Mouse (Mus musculus) cerebellum, adult (tissue): ENCODE results near the gene Ing1.

Experiments used
- ATAC-seq: cut with Nextera tagmentation; 2 replicates; pipeline ENCODE4 v1.9.2; 2017; ENCODE audit warnings: mild to moderate bottlenecking, moderate library complexity, mixed read lengths; ENCODE audit not compliant: insufficient number of reproducible peaks, low FRiP score, low TSS enrichment

Gene Ing1

DNA sequence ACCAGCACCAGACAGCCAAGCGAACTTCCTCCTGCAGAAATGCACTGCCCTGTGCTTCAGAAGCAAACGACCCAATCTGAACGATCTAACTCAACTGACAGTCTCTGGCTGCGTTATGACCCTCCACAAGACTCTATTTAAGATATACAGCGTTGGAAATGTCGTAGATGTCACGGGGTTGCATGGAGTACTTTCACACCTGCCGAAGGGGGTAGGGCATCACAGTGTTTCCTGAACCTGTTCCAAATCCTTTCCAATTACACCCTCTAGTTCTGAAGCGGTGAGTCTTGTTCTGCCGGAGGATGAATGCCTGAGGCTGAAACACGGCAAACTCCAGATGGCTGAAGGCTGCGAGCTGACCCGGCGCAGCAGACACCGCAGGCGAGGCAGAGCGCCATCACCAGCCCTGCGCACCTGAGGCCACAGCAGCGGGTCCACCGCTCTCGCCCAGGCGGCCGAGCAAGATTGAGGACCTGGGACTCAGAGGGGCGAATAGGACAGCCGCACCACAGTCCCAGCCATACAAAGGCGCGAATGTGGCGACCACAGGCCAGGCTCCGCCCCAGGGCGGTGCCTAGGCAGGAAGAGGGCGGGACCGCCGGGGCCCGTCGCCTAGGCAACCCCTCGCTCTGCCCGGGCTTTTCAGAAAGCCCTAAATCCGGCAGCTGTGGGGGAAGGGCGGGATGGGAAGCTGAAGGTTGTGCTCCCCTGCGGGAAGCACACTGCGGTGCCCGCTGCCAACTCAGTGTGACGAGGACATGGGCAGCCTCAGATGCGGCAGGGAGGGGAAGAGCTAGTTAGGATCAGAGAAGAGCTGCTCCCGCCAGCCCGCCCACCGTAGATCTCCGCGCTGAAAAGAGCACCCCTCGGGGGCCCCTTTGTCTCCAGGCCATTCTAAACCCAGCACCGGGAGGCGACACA, at the start of gene Ing1:
TSS of gene Ing1 (plus strand) at position 773 of the 921 bp plus-strand sequence.
- peak; percentile 54 for ATAC-seq

DNA sequence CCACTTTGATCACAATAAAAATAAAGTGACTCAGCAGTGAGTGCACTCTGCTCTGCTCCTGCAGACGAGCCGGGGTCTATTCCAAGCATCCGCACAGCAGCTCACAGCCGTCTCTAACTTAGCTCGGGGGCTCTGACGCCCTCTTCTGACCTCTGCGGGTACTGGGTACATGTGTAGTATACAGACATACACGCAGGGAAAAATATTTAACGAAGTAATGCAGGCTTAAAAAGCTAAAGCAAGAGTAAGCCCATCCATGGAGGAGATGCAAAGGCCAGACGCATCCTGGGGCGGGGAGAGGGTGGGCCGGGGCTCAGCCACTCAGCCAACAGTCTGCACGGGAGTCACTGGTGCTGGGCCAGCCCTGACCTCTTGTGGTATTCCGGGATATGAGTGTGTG, 49.3 kb upstream of the Ing1 start:
- ATAC-seq = no peak

DNA sequence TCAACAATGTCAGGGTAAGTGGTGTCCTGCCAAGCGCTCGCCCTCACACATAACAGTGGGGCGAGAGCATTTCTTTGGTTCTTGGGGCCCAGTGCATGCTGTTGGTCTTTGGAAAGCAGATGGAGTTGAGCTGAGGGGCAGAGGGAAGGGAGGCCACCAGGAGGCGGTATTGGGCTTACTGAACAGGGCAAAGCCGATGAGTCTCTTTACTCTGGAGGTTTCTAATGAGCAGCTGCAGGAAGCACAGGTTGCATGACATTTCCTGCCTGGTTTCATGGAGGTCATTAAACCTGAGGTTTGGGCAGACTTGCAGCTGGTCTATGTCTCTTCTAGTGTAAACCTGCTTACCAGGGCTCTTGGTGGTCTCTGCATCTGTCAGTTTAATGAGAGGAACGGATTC, 48.6 kb upstream of the Ing1 start:
- no peak for ATAC-seq

DNA sequence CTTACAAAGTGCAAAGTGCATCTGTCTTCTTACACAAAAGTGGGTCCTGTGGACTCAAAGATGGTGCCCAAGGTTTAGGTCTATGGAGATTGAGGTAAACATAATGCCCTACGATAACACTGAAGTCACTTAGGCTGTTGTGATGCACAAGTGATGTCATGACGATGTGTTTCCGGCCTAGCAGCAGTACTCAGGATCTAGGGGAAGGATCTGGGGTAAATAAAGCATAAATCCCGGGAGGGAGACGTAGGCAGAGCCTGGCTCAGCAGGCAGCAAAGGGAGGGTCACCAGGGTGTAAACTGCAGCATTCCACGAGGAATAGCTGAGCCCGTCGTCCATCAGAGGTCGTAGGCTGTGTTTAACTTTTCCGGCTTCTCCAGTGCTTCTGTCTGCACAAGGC, 46.5 kb upstream of the Ing1 start:
- ATAC-seq = no peak

DNA sequence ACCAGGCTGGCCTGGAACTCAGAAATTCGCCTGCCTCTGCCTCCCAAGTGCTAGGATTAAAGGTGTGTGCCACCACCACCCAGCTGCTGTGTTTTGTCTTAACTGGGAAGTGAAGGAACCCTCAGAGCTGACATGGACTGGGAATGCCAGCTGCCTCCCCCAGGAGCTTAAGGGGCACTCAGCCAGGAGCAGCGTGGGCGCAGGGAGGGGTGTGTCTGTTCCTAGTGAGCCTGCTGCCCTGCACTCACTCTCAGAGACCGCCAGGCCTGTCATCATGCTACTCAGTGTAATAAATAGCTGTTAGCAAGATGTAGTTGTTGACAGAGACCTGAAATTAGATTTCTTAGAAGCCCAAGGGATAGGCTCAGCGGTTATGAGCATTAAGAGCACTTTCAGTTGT, 44.4 kb upstream of the Ing1 start:
- no peak for ATAC-seq

DNA sequence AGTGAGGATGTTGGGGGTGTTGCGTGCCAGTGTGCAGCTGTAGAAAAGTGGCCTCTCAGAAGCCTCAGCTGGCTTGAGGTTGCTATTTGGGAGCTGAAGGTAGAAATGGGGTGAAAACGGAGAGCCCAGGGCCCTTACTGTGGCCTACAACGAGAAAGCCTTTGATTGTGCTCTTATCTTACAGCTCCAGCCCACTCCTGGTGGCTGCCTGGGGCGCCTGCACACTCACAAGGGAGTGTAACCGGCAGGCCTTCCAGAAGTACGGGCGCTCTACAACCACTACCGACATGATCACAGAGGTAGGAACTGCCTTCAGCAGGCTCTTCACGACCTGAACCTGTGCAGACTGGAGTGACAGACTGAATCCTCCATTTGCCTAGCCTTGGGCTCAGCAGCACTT, 42.7 kb upstream of the Ing1 start:
- no peak for ATAC-seq

DNA sequence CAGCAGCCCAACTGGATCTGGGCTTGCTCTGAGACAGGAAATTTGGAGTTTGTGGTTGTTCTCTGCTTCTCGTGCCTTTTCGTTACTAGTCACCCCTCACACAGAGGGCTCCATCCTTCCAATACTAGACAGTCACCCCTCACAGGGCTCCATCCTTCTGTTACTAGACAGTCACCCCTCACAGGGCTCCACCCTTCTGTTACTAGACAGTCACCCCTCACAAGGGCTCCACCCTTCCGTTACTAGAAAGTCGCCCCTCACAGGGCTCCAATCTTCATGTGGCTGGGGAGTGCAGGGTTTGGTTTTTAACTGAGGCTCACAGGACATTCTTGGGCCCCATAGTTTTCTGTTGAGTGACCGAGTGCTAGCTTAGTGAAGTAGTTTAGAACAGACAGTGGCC, 42.1 kb upstream of the Ing1 start:
- no peak for ATAC-seq

DNA sequence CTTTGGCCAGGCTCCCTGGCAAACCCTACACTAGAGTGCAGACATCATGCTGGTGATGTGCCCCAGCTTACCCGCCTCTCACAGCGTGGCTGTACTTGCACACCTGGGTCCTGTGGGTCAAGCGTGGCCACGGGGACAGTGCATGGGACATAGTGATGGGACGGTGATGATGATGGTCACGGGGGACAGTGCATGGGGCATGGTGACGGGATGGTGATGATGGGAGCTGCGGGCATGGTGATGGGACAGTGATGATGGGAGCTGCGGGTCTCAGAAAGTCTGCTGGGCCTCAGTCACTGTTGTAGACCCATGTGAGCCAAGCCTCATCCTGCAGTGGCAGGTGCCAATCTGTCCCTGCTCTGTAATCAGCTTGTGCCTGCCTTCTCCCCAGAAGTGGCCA, 39.1 kb upstream of the Ing1 start:
- ATAC-seq = no peak

DNA sequence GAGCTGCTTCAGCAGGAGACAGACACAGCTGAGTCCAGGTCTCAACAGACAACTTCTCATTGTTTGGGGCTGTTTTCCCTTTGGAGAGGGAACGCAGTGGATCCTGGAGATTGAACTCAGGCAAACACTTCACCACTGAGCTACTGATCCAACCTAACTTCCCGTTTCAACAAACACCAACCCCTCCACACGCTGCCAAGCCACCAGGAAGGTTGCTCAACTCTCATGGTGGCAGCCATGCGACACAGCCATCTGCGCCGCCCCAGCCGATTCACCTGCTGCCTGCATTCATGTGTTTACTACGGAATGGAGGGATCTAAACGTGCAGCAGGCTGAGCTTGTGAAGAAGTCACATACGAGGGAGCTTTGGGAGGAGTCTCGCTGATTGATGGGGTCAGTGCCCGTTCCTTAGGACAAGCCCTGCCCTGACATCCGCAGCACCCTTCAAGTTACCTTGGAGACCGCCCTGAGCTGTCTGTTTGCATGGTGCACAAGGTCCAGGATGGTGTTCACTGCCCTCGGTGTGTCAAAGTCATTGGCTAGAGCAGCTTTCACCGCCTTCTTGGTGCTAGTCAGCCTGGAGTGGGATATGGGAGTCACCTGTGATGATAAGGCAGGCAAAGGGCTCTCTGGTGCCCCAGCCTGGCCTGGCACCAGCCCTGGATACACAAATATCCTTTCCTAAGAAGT, 37.9 kb upstream of the Ing1 start:
- ATAC-seq = no peak

DNA sequence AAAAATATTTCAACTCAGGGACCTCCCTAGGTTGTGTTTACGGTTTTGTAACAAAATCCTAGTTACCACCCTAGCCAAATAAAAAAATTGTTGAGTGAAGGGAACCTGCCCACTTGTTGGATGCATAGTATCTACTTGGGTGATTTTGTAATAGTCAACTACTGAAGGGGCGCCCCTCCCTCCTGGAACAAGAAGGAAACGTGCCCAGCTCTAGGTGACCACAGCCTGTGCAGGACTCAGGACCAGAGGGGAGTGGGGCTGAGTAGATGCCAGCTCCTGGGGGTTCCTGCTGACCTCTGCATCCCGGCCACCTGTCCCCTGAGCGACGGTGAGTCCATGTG, 37.3 kb upstream of the Ing1 start:
- ATAC-seq = no peak

DNA sequence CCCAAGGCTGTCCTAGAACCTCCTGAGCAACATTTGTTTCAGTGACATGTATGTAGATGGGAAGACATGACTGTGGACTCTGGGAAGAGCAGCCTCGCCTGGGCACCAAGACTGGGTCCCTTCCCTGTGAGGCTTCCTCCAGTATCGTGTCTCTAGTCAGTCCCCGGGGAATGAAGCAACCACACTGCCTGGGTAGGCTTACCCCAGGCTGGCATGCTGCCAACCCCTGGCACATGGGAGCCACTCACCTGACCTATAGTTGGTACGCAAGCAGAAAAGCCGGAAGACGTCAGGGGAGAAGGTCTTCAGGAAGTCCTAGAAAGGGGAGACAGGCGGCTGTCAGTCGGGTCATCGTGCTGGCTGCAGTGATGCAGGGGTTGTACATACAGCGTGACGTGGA, 36.7 kb upstream of the Ing1 start:
- ATAC-seq = no peak

DNA sequence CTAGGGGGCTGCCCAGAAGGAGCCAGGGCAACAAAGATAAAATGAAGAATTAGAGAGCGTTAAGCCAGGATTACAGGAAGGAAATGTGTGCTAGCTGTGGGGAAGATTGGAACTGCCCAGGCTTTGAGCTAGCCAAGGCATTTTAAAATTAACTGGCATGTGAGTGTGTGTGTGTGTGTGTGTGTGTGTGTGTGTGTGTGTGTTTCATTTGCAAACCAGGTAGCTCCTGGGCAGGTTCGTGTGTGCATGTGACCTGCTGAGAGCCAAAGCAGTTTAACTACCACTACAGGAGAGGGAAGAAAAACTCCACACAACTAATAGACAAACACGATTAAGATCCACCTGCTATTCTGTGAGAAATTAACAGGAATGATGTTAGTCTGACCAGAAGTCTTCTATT, 32.0 kb upstream of the Ing1 start:
- ATAC-seq = no peak

DNA sequence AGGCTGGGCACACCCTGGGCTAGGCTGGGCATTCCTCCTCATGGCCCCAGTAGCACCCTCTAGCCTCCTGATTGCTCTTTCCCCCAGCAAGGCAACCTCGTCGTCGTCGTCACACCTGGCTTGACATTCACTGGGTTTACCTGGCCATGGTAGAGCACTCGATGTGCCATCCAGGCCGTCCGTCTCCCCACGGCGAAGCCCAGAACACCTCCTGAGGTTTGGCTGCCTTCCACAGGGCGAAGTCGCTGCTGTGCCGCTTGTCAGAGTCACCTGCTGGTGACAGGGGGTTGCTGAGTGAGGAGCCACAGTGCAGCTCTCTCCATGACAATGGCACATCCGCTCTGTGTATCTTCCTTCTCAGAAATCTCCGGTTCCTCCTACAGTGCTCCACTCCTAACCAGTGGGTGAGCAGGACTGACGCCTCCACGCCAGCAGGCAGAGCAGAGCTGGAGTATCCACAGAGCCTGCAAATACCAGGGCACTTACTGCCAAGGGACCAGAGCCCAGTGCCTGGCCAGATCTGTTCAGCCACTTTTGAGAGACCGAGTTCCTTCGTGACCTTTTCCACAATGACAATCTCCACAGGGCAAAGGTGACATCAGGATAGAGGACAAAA, 25.1 kb upstream of the Ing1 start:
- no peak for ATAC-seq

DNA sequence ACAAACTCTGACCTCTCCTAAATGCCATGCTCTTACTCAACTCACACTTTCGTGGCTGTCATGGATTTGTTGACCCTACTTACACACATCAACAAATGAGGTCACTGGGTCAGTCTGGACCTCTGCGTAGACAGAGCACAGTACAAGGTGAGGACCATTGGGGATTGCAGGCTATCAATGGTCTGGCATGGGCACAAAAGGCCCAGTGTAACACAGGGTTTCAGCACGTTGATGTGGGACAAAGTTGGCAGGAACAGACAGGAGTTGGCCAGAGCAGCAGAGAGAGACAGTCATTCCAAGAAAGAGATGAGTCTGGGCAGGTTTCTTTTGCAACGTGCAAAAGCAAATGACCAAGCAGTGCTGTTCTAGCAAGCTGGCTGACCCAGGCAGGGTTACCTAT, 24.5 kb upstream of the Ing1 start:
- no peak for ATAC-seq

DNA sequence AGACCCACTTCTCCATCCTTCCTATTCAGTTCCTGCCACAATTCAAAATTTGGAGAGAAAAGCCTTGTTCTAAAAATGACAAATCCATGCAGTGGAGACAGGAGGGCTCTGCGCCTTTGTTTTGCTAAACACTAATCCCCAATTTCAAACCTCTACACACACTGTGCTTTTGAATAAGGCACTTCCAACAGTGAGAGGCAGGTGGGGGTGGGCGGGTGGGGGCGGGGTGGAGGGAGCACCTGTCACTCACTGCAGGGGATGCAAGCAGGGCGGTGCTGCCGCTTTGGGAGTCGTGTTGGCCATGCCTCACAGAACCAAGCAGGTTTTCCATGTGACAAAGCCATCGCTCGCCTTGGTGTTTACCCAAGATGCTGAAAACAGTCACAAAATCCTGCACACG, 20.9 kb upstream of the Ing1 start:
- ATAC-seq = no peak

DNA sequence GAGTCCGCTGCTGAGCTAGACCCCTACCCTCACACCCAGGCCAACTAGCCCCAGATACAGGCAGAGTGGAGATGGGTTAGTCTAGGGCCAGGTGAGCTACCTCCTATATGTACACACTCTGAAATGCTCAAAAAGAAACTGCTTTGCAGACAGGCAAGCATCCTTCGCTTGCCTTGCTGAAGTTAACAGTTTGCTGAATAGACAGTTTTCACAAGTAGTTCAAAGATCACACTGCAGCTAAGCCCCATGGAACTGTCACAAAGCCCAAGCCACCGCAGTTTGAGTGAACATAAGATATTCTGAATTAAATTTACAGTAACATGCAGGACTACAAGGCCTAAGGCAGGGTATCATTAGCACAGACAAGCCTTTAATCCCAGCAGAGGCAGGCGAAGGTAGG, 16.3 kb upstream of the Ing1 start:
- no peak for ATAC-seq

DNA sequence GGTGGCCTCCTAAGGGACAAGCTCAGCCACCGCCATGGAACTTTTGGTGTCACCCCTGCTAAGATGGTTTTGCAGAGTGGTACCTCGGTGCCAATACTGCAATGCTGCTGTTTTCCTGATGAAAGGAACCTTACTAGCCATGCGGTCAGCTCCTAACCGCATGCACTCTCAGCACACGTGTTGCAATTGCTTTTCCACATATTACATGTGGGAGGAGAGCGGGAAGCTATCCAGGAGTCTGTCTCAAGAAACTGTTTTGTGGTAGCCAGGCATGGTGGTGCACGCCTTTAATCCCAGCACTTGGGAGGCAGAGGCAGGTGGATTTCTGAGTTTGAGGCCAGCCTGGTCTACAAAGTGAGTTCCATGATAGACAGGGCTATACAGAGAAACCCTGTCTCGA, 15.2 kb upstream of the Ing1 start:
- ATAC-seq = no peak

DNA sequence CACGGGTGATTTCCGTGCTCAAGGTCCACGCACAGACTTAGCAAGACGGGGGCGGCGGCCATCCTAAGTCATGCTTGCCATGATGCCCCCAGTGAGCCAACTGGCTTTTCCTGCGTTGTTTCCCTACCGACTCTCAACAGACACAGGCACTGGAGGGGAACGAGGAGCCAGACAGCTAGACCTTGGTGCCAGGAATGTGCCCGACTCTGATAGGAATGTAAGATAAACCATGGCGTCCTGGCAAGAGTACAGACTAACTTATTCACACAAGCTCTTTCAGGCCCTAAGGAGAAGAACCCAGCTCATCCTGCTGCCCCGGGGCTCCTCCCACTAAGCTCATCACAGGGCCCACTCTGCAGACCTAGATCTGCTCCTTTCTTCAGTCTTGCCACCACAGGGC, 13.3 kb upstream of the Ing1 start:
- no peak for ATAC-seq

DNA sequence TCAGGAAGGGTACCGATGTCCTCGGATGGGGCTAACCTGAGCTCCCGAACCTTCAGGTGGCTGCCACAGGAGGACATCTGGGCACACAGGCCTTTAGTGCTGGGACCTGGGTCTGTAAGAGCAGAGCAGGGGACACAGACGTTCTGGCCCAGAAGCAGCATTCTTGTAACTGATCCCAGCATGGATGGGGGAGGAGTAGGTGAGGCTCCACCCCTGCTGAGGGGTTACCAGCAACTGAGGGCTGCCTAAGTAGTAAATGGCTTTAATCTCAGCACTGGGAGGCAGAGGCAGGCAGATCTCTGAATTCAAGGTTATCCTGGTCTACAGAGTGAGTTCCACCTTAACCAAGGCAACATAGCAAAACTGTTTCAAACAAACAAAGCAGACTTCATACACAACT, 12.5 kb upstream of the Ing1 start:
- no peak for ATAC-seq

DNA sequence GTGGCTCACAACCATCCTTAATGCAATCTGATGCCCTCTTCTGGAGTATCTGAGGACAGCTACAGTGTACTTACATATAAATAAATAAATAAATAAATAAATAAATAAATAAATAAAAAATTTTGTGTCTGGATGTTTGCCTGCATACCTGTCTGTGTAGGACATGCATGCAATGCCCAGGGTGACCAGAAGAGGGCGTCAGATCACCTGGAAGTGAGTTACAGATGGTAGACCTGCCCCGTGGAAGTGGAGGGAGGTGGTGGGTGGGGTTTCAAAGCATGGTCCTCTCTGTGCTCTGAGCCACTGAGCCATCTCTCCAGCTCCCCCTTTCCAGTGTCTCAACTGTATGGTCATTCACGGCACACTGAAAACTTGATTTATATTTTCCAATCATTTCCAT, 11.0 kb upstream of the Ing1 start:
- ATAC-seq = no peak

DNA sequence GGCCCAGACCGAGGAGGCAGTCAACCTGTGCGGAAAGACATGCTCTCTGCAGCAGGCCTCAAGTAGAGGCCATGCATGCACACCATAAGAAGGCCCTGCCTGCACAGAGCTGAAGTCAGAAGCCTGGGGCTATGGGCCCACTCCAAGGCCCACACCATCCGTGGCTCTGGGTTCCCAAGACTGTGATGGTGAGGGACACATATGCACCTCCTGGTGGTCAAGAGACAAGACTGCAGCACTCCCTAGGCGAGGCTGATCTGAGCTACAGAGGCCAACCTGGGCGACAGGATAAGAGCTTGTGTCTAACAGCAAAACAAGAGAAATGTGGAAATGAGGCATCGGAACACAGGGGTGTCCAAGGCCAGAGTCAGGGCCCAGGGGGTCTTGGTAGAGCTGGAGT, 8.3 kb upstream of the Ing1 start:
- no peak for ATAC-seq

DNA sequence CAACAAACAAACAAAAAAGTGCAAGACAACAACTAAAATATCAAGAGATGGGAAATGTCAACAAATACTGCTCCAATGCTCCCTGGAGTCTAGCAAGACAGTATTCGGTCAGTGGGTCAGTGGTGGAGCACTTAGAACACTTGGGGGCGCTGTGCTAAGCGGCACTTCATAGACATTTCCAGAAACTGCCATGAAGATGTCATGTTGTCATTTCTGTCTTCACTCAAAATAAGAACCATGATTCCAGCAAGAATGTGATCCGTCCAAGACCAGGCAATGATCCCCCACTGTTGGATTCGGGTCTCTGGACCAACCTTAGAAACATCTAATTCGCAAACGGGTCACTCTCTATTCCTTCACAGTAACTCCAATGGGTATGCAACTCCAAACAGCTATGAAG, 5.7 kb upstream of the Ing1 start:
- no peak for ATAC-seq
